Mouse (Mus musculus): ENCODE results near the gene Vmn1r209.
"Not testable (repeated sequence)": the region's sequence is repeated elsewhere in the genome, so short reads cannot be mapped to it uniquely, and the experiment has no call there.

GRCm38 (mm10) chr13:22829395-22829794, 19.9 kb upstream of the Vmn1r209 start:
- not testable (repeated sequence) for TF ChIP-seq CTCF (conservative IDR thresholded peaks at IDR 0.05; ENCODE audit: insufficient read depth, insufficient read length, low read depth, low read length); POLR2A (IDR thresholded peaks at IDR 0.05; ENCODE audit: low read depth, low read length)
